Mouse (Mus musculus) embryo, embryonic 11.5 days (tissue): Measurements from ENCODE around the gene Coq7.

Experiments used
- DNase-seq: peaks from one replicate; pipeline ENCODE4 v3.0.0-alpha.2; 2012; ENCODE audit warnings: low read depth, low spot score

The Coq7 gene

GRCm38 (mm10) chr7:118533178-118533578 is at the start of gene Coq7:
Gene Coq7, minus strand, starts transcription at chr7:118533356.
- DNase-seq = peak; percentile 96

DNA sequence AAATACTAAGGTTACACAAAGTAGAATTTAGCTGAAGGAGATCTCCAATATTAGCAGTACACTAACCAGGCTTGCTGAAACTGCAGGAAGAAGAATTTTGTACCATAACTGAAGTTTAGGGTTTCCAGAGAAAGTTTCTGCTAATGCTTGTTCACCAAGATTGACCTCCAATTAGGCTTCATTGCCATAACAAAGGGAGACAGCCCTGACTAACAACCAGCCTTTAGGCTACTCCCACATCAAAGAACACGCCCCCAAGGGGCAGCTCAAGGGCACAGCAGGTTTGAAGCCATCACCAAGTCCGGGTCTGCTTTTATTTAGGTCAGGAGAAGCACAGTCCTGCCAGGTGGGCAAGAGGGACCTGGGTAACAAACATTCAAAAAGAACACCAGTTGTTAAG is 46.8 kb upstream of the Coq7 start:
- no peak for DNase-seq

GRCm38 (mm10) chr7:118578269-118578668 is 45.1 kb upstream of the Coq7 start:
- DNase-seq = no peak

GRCm38 (mm10) chr7:118572039-118572438 is 38.9 kb upstream of the Coq7 start:
- DNase-seq = no peak

DNA sequence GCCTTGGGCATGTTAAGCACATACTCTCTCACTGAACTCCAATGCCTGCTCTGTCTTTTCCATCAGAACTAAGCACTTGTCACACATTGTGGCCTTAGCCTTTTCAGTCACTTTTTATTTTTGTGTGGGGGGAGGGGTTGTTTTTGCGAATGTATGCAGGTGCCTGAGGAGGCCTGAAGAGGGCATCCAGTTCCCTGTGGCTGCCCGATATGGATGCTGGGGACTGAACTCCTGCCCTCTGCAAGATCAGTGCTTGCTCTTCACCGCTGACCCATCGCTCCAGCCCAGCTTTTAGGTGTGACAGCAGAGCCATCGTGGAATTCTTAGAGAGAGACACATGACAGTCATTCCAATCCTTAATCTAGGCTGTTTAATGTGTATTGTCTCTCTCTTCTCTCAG is 38.2 kb upstream of the Coq7 start:
- no peak for DNase-seq

DNA sequence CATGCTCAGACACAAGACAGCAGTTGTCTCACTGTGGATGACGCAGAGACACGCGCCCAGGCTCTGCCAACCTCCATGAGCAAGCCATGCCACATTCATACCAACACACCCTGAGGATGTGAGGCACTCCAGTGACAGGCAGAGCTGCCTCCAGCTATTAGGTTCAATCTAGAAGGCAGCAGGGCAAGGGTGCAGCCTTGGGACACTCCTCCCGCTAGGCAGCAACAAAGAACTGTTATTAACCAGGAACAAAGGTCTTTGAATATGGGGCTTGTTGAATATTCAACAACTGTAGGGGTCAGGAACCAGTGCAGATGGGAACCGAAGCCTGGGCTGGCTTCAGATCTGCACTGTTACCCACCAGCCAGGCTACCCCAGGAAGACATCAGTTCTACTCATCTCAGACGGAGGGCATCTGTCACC is 36.0 kb upstream of the Coq7 start:
- DNase-seq = no peak

DNA sequence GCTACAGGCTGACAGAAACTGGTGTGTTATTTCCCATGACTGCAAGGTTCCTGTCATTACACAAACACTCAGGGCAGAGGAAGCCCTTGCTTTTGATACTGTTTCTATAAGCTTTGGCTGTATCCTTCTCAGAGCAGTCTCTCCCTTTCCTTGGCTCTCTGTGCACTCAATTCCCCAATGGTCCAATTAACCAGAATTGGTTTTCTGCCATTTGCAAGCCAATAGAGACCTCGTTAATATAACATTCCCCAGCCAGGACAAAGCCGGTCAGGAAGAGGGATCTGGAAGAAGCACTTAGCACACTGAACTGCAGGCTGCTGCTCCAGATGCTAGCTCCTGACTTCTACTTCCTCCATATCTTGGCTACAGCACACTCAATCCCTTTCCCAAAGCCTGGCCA is 21.1 kb upstream of the Coq7 start:
- no peak for DNase-seq

GRCm38 (mm10) chr7:118553881-118554280 is 20.7 kb upstream of the Coq7 start:
- no peak for DNase-seq

DNA sequence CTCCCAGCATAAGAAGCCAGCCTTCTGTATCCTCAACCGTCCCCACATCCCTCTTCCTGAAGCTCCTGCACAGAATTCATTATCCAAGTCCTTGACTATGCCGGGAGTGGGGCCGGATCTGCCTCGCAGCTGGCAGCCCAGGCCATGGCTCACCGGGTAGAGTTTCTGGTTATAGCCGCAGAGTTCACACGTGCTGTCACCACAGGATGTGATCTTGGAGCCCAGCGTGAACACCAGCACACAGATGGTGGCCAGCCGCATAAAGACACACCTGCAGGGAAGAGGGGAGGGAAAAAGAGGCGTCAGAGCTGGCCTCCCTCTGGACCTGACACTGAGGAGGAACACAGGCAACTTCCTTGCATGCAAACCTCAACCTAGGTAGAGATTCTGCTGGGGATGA is 14.3 kb upstream of the Coq7 start:
- no peak for DNase-seq

GRCm38 (mm10) chr7:118544128-118544527 is 11.0 kb upstream of the Coq7 start:
- DNase-seq = no peak

DNA sequence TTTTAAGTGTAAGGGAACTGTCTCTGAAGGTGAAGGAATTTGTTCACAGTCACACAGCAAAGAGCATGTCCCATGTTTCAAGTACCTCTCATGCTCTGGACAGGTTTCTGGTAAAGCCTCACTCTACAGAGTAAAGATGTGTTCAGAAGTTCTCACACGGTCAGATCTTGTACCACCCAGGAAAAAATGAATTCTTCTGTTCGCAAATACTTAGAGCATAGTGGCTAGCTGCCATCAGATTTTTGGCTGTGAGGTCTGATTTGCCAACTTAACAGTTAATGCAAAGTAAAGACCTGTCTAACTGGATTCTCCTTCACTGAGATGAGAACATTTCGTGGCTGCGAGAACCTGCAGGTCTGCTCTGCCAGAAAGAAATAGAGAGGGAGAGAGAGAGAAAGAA is 1.9 kb upstream of the Coq7 start:
- DNase-seq = no peak

DNA sequence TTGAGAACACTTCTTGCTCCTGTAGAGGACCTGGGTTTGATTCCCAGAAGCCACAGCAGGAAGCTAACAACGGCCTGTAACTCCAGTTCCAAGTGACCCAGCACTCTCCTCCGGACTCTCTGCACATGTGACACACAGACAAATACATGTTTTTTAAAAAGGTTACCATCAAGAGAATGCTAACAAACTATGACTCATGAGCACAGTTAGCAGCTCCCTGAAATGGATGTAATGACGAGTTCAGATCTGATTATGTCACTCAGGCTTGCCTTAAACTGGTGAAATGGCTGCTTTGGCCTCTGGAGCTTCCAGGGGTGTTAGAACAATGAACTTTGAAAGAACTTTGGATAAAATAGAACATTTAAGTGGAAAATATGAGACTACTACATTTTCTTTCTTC is 1.2 kb upstream of the Coq7 start:
- no peak for DNase-seq

DNA sequence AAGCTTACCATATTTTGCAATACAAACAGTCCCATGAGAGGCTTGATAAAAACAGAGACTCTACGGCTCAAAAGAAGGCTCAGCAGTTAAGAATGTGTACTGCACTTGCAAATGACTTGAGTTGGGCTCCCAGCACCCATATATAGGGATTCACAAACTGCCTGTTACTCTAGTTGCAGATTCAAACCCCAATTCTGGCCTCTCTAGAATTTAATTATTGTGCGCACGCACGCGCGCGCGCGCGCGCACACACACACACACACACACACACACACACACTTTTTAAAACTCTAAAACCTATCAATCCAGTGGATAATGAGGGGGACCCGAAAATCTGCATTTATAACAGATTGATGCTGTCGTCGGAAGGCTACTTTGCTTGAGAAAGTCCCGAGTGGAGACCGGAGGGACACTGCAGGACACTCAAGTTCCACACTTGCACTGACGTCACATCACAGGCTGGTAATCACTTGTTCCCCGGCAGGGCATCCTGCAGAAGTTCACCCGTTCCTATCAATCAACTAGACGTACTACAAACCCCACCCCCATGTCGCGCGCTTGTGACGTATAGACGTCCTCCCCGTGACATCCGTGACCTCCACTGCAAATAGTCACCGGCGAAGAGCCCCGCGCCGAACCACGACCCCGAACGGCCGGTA is 508 bp downstream of the Coq7 start:
- peak; percentile 95 for DNase-seq

DNA sequence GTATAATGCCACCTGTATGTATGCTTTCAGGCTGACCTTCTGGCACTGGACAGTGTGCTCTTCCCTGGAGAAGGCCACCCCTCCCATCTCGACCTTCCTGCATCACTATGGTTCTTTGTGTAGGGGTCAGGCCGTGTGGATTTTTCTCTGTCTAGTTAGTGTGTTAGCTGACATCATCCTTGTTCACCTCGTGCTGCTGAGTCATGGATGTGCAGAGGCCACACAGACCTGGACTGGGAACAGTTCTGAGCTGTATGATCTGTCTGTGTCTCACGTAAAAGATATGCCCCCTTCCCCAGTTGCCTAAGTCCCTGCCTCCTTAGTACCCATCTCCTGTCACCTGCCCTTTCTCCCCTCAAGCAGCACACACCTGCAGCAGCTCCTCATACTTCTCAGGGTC is 6.2 kb downstream of the Coq7 start:
- DNase-seq = no peak

DNA sequence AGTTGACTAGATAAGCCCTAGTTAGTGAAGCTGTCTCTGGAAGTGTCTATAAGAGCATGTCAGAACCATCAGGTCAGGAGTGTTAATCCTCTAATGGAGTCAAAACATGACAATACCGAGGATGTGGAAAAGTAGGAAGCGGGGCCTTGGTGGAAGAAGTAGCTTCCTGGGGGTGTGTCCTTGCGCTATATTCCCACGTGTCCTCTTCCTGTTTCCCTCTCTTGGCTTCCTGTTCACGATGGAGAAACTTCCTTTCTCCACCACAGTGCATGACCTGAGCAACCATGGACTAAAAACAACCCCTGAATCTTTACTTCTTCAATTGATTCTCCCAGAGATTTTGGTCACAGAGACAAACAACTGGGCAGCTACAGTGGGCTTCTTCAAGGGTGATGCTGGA is 11.1 kb downstream of the Coq7 start:
- no peak for DNase-seq

DNA sequence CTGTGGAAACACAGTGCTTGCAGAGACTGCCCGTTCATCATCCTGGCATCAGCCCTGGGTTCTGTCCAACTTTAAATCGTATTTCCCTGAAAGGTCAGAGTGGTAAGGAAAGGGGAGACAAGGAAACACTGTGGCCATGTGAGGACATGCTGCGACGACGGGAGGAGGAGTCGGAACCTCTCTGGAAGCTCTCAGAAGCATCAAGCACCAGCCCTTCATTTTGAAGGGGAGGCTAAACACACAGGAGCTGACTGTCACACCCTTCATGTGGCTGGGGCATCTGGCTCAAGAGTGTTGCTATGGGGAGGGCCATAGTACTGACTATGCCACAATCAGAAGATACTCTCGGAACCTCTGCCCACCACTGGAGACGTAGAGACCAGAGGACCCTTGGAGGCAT is 13.5 kb downstream of the Coq7 start:
- DNase-seq = no peak

- DNase-seq = peak; percentile 54
Observed at GRCm38 (mm10) chr7:118518687-118519086, 14.5 kb downstream of the Coq7 start.

DNA sequence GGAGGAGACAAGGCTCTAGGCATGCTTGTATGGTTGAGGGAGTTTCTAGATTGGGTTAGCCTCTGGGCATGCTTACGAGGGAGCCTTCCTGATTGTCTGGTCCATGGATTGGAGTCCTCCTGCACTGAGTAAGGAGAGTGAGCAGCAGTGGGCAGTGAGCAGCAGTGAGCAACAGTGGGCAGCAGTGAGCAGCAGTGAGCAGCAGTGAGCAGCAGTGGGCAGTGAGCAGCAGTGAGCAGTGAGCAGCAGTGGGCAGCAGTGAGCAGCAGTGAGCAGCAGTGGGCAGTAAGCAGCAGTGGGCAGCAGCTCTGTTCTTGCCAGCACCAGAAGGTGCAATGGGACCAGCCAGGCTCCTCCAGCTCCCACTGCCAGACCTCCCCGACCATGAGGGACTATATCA is 15.3 kb downstream of the Coq7 start:
- DNase-seq = no peak

GRCm38 (mm10) chr7:118508556-118508955 is 24.6 kb downstream of the Coq7 start:
- no peak for DNase-seq

DNA sequence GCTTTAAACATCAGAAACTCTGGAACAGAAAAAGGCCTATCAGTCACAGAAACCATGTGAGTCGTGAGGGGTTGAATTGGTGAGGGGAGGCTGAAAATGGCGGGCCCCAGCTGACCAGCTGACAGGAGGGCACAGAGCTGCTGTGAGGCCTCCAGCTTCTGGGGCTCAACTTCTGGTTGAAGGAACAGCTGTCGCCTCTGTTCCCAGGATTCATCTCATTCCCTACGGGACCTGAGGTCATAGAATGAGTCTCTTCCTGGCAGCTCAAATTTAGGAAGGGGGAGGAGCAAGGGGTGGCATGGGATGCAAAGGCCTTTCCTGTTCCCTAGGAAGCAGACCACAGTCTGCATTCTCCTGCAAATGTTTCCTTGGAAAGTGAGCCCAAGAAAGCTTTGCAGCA is 29.3 kb downstream of the Coq7 start:
- DNase-seq = no peak

GRCm38 (mm10) chr7:118502333-118502732 is 30.8 kb downstream of the Coq7 start:
- no peak for DNase-seq

DNA sequence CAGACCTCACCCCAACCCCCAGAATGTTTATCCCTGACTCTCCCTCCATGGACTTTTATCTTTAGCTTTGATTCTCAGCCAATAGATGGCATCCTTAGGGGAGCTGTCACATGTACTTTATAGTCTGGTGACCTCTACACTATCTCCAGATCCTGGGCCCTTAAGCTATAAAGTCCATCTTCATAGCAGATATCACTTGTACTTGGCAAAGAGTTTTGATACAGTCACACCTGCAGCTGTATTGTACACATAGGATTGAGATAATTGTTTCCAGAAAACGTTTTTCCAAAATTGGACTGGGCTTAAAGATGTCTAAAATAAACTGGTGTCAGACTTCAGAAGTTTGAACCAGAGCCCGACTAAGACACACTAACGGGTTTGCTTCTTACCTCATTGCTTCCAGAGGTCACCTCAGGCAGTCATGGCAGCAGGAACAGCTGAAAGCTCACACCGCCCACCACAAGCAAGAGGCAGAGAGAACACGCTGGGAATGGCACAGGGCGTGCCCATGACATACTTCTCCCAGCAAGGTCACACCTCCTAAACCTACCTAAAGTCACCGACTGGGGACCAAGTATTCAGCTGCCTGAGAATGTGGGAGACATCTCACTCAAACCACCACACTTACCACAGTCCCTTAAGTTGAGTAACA is 33.2 kb downstream of the Coq7 start:
- DNase-seq = no peak

DNA sequence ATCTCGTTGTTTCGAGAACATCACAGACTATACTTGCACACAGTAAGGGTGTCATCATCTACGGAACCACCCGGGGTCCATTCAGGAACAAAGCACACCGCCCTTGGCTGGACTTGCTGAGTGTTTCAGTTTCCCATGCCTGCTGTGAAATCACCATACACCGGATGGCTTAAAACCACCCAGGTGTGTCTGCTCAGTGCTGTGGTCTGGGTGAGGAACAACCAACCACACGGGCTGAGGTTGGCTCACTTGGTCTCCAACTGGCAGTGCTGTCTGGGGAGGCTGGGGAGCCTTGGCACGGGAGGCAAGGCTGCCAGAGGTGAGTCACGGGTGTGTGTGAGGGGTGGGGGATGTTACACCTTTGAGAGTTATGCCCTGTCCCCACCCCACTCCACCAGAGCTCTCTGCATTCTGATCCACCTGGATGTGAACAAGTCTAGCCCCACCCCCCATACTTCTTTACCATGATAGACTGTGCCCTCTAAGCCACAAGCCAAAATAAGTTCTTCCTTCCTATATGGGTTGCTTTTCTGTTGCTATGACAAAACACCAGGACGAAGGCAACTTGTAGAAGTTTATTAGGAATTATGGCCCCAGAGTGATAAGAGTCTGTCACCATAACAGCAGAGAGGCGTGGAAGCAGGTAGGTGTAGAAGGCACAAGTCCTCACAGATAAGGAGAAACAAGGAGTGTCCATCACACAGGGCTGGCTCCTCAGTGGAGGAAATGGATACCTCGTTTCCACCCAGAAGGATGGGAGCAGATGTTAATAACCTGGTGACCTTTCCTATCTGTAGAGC is 34.0 kb downstream of the Coq7 start:
- DNase-seq = no peak
